Mouse (Mus musculus): Measurements from ENCODE around the gene 1700012A03Rik. TPM values are rescaled to one million over a fixed set of nuclear protein-coding genes. Genes with fewer than 3 reads are reported as not detected.

1700012A03Rik gene
- polyA plus RNA-seq, 1 experiment from 2014 or later: not detected

DNA sequence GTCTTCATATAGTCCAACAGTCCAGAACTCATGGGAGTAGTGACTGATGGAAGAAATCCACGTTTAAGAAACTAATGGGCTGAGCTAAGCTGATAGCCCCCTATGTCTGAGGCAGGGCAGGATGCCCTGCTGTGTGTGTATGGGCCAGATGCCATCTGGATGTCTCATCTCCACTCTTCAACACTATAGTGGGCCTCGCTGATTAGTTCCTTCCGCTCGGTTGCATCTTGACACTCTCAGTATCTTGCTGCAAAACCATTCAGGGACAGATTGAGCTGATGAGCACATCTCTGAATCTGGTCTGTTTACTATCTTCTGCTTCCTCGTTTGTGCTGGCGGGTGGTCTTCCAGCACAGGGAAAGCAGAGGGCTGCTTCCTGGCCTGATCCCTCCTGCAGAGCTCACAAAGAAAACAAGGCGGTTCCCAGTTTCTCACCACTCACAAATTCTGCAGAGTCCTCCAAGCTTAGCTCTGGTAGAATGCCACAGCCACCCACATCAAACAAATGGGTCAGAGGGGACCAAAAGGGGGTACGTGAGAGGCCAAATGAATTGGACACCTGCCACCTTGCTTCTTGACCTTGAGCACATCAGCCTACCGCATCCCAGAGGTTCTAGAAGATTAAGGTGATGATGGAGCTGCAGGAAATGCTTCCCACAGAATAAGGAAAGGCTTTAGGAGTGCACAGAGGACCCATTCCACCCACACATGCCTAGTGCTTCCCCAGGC, 55.7 kb downstream of the 1700012A03Rik start:
- Histone ChIP-seq H3K27me3 (no peaks in the 10 kb centered on the region), H3K9ac (no peak overlapping the region), H3K9me3 (replicated peaks) (no peaks in the 10 kb centered on the region), H3K4me3 (replicated peaks) (no peak overlapping the region), H3K36me3 (no peaks in the 10 kb centered on the region), H3K4me2 (replicated peaks) (no peak overlapping the region), H3K4me1 (no peaks in the 10 kb centered on the region), H3K27ac (replicated peaks) (no peak overlapping the region)
- no peak for ATAC-seq (ENCODE audit: insufficient number of reproducible peaks, low FRiP score, low TSS enrichment, low read depth)
- 54% methylated on average over 9 of the region's 9 CpGs for WGBS

All from embryonic facial prominence, embryonic 15.5 days (tissue).